Mouse (Mus musculus) adipocyte (in vitro differentiated cells): ENCODE results near the gene Kmt5a.
A peak's percentile ranks its signal among the peaks of the same experiment; 100 is the strongest.

Experiments used
- DNase-seq: peaks from one replicate; pipeline ENCODE4 v3.0.0-alpha.2; 2016; ENCODE audit warnings: low spot score

Gene Kmt5a

GRCm38 (mm10) chr5:124439447-124440093 lies at the start of gene Kmt5a:
Gene Kmt5a (plus strand): TSS chr5:124439930.
- DNase-seq = peak; percentile 96

GRCm38 (mm10) chr5:124392412-124392811 lies 47.3 kb upstream of the Kmt5a start:
- DNase-seq = no peak

GRCm38 (mm10) chr5:124393726-124394125 lies 46.0 kb upstream of the Kmt5a start:
- no peak for DNase-seq

- no peak for DNase-seq
These were observed 28.9 kb upstream of the Kmt5a start for GRCm38 (mm10) chr5:124410808-124411207.

GRCm38 (mm10) chr5:124412163-124412562 lies 27.6 kb upstream of the Kmt5a start:
- DNase-seq = no peak

GRCm38 (mm10) chr5:124418903-124419302 lies 20.8 kb upstream of the Kmt5a start:
- DNase-seq = no peak

- no peak for DNase-seq
These were observed 17.9 kb upstream of the Kmt5a start for GRCm38 (mm10) chr5:124421786-124422185.

GRCm38 (mm10) chr5:124424200-124424722 lies 15.5 kb upstream of the Kmt5a start:
- peak; percentile 50 for DNase-seq

GRCm38 (mm10) chr5:124424723-124425411 lies 14.9 kb upstream of the Kmt5a start:
- no peak for DNase-seq

- DNase-seq = peak; percentile 97
These were observed 14.1 kb upstream of the Kmt5a start, which contains the start of gene Sbno1 for GRCm38 (mm10) chr5:124425412-124426259. Gene Sbno1 (minus strand): TSS chr5:124426001.

- no peak for DNase-seq
These were observed 13.2 kb upstream of the Kmt5a start for GRCm38 (mm10) chr5:124426475-124427071.

GRCm38 (mm10) chr5:124432398-124433012 lies 7.2 kb upstream of the Kmt5a start:
- peak; percentile 75 for DNase-seq

- DNase-seq = no peak
These were observed 6.7 kb upstream of the Kmt5a start for GRCm38 (mm10) chr5:124433048-124433447.

GRCm38 (mm10) chr5:124438229-124438628 lies 1.5 kb upstream of the Kmt5a start:
- peak; percentile 70 for DNase-seq

GRCm38 (mm10) chr5:124438746-124439145 lies 984 bp upstream of the Kmt5a start:
- DNase-seq = no peak

GRCm38 (mm10) chr5:124440094-124440701 lies 468 bp downstream of the Kmt5a start:
- no peak for DNase-seq

- DNase-seq = peak; percentile 63
These were observed 2.9 kb downstream of the Kmt5a start for GRCm38 (mm10) chr5:124442628-124443027.

GRCm38 (mm10) chr5:124444208-124444607 lies 4.5 kb downstream of the Kmt5a start:
- DNase-seq = no peak

- peak; percentile 65 for DNase-seq
These were observed 5.2 kb downstream of the Kmt5a start for GRCm38 (mm10) chr5:124444661-124445561.
